Mouse (Mus musculus): ENCODE measurements around the gene Gramd1b. TPM values are rescaled to one million over a fixed set of nuclear protein-coding genes. Genes with fewer than 3 reads are reported as not detected.

Gramd1b gene
- polyA plus RNA-seq, 1 experiment = 44.2 TPM

- Histone ChIP-seq H3K4me1 (ENCODE audit: control insufficient read depth, insufficient read depth, low read length) (peaks cover 22% of the 10 kb centered on the region), H3K27ac (ENCODE audit: insufficient read depth, low read depth, low read length) (no peak overlapping the region), H3K4me3 (ENCODE audit: insufficient read depth, low read length) (no peak overlapping the region)
- TF ChIP-seq POLR2A (IDR thresholded peaks at IDR 0.05; ENCODE audit: borderline replicate concordance, low read depth, low read length) = no peak
- TF ChIP-seq CTCF (IDR thresholded peaks at IDR 0.05; ENCODE audit: low read depth, low read length) = no peak
Measured at GRCm38 (mm10) chr9:40460781-40461180, 70.4 kb downstream of the Gramd1b start.

GRCm38 (mm10) chr9:40459304-40460280, 71.6 kb downstream of the Gramd1b start:
- TF ChIP-seq POLR2A (IDR thresholded peaks at IDR 0.05; ENCODE audit: borderline replicate concordance, low read depth, low read length) (no peak), CTCF (IDR thresholded peaks at IDR 0.05; ENCODE audit: low read depth, low read length) (no peak)

GRCm38 (mm10) chr9:40458559-40459303, 72.5 kb downstream of the Gramd1b start:
- no peak overlapping the region for H3K27ac ChIP-seq (ENCODE audit: insufficient read depth, low read depth, low read length)
- TF ChIP-seq POLR2A (IDR thresholded peaks at IDR 0.05; ENCODE audit: borderline replicate concordance, low read depth, low read length) (no peak), CTCF (IDR thresholded peaks at IDR 0.05; ENCODE audit: low read depth, low read length) (no peak)
- H3K4me3 ChIP-seq (ENCODE audit: insufficient read depth, low read length) = no peak overlapping the region
- H3K4me1 ChIP-seq (ENCODE audit: control insufficient read depth, insufficient read depth, low read length) = peaks cover 32% of the 10 kb centered on the region

More at GRCm38 (mm10) chr9:40459304-40460280, 71.6 kb downstream of the Gramd1b start:
- Histone ChIP-seq H3K4me3 (ENCODE audit: insufficient read depth, low read length) (no peak overlapping the region), H3K27ac (ENCODE audit: insufficient read depth, low read depth, low read length) (no peak overlapping the region), H3K4me1 (ENCODE audit: control insufficient read depth, insufficient read depth, low read length) (peaks cover 23% of the 10 kb centered on the region)

- H3K4me3 ChIP-seq (ENCODE audit: insufficient read depth, low read length) = no peak overlapping the region
- no peak for TF ChIP-seq CTCF (IDR thresholded peaks at IDR 0.05; ENCODE audit: low read depth, low read length)
- no peak for TF ChIP-seq POLR2A (IDR thresholded peaks at IDR 0.05; ENCODE audit: borderline replicate concordance, low read depth, low read length)
- no peak overlapping the region for H3K27ac ChIP-seq (ENCODE audit: insufficient read depth, low read depth, low read length)
- H3K4me1 ChIP-seq (ENCODE audit: control insufficient read depth, insufficient read depth, low read length) = peaks cover 36% of the 10 kb centered on the region
Measured at GRCm38 (mm10) chr9:40457448-40457847, 73.7 kb downstream of the Gramd1b start.

GRCm38 (mm10) chr9:40456191-40456590, 75.0 kb downstream of the Gramd1b start:
- peak overlapping the region; percentile 74 for H3K27ac ChIP-seq (ENCODE audit: insufficient read depth, low read depth, low read length)
- H3K4me1 ChIP-seq (ENCODE audit: control insufficient read depth, insufficient read depth, low read length) = peaks cover 38% of the 10 kb centered on the region
- TF ChIP-seq CTCF (IDR thresholded peaks at IDR 0.05; ENCODE audit: low read depth, low read length) (no peak), POLR2A (IDR thresholded peaks at IDR 0.05; ENCODE audit: borderline replicate concordance, low read depth, low read length) (no peak)
- H3K4me3 ChIP-seq (ENCODE audit: insufficient read depth, low read length) = peak overlapping the region; percentile 85

- H3K4me1 ChIP-seq (ENCODE audit: control insufficient read depth, insufficient read depth, low read length) = peaks cover 38% of the 10 kb centered on the region
- peak overlapping the region; percentile 74 for H3K27ac ChIP-seq (ENCODE audit: insufficient read depth, low read depth, low read length)
- peak overlapping the region; percentile 85 for H3K4me3 ChIP-seq (ENCODE audit: insufficient read depth, low read length)
- TF ChIP-seq POLR2A (IDR thresholded peaks at IDR 0.05; ENCODE audit: borderline replicate concordance, low read depth, low read length) (no peak), CTCF (IDR thresholded peaks at IDR 0.05; ENCODE audit: low read depth, low read length) (no peak)
Measured at GRCm38 (mm10) chr9:40455336-40456185, 75.6 kb downstream of the Gramd1b start.

GRCm38 (mm10) chr9:40455020-40455335, 76.2 kb downstream of the Gramd1b start:
- H3K4me3 ChIP-seq (ENCODE audit: insufficient read depth, low read length) = peak overlapping the region; percentile 85
- TF ChIP-seq POLR2A (IDR thresholded peaks at IDR 0.05; ENCODE audit: borderline replicate concordance, low read depth, low read length) (no peak), CTCF (IDR thresholded peaks at IDR 0.05; ENCODE audit: low read depth, low read length) (no peak)
- peaks cover 42% of the 10 kb centered on the region for H3K4me1 ChIP-seq (ENCODE audit: control insufficient read depth, insufficient read depth, low read length)
- H3K27ac ChIP-seq (ENCODE audit: insufficient read depth, low read depth, low read length) = peak overlapping the region; percentile 74

- H3K27ac ChIP-seq (ENCODE audit: insufficient read depth, low read depth, low read length) = no peak overlapping the region
- no peak for TF ChIP-seq POLR2A (IDR thresholded peaks at IDR 0.05; ENCODE audit: borderline replicate concordance, low read depth, low read length)
- TF ChIP-seq CTCF (IDR thresholded peaks at IDR 0.05; ENCODE audit: low read depth, low read length) = no peak
- H3K4me3 ChIP-seq (ENCODE audit: insufficient read depth, low read length) = no peak overlapping the region
- H3K4me1 ChIP-seq (ENCODE audit: control insufficient read depth, insufficient read depth, low read length) = peaks cover 37% of the 10 kb centered on the region
Measured at GRCm38 (mm10) chr9:40453889-40454288, 77.3 kb downstream of the Gramd1b start.

- no peak for TF ChIP-seq POLR2A (IDR thresholded peaks at IDR 0.05; ENCODE audit: borderline replicate concordance, low read depth, low read length)
- TF ChIP-seq CTCF (IDR thresholded peaks at IDR 0.05; ENCODE audit: low read depth, low read length) = peak; percentile 18; the same call in 1 of the 2 replicates
- Histone ChIP-seq H3K27ac (ENCODE audit: insufficient read depth, low read depth, low read length) (no peak overlapping the region), H3K4me1 (ENCODE audit: control insufficient read depth, insufficient read depth, low read length) (peaks cover 31% of the 10 kb centered on the region), H3K4me3 (ENCODE audit: insufficient read depth, low read length) (no peak overlapping the region)
Measured at GRCm38 (mm10) chr9:40452208-40452607, 79.0 kb downstream of the Gramd1b start.

All from bone marrow macrophage, adult 2 months (primary cell).